Mouse (Mus musculus): ENCODE data around the gene Gm5294.

The Gm5294 gene

DNA sequence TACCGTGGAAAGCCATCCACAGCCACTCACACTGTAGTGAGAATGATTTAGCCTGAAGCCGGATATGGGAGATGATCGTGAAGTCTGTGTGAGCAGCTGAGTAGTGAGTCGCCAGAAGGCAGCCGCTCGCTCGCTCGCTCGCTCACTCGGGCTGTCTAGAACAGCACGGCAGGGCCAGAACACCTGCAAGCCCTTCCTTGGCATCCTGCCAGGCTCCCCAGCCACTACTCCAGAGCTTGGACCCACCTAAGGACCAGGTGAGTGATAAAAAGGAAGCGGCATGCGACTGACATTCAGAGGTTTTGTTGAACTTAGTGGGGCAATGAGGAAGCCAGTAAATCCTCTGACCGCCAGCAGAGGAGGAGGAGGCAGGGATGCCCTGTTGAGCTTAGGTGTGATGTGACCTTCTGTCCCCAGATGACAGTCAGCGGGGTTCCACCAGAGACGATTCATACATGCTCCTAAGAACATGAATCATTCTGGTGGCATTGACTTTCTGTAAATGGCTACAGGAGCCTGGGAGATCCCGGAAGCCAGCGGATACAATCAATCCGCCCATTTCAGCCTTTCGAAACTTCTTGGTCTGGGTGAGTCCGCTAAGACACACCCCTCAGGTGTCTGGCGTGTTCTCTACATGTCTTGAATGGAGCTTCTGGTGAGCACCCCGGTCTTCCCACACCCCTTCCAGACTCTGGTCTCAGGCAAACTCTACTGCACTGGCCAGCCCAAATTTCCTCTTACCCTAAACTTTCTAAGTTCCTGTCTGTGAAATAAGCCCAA is 30.0 kb downstream of the Gm5294 start:
- DNase-seq, result no peak

DNA sequence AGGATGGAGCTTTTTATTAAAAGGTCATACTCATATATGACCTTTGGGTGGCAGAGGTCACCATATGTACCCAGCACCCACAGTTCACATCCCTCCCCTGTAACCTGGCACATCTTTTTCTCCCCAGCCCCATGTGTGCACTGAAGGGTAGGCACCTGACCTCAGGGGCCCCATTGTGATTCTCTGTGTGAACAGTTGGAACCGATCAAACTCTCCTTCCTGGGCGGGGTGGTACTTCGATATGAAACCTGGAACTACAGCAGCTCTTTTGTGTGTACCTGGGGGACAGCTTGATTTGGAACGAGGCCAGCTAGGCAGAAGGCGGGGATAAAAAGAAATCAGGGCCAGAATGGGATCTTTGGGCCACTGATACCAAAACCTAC is 30.6 kb downstream of the Gm5294 start:
- no peak for DNase-seq

DNA sequence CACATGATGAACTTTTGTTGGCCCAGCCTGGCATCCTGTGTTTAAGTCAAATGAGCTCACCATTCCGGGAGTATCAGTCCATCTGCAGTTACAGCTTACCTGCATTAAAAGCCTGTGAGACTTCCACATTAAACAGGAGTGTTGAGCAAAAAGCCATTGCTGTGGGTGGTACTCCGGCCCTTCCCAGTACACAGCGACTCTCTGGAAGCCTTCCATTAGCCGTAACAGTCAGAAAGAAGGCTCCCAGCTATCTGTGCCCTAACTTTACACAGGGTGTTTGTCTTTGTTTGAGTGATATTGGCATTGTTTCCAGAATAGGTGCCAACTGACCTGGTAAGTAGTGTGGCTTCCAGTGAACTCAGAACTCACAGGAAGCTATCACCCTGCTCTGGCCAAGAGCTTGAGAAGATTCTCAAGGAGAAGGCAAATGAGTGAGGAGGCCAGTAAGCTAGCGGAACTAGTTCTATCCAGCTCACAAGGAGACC is 31.5 kb downstream of the Gm5294 start:
- DNase-seq, result no peak

DNA sequence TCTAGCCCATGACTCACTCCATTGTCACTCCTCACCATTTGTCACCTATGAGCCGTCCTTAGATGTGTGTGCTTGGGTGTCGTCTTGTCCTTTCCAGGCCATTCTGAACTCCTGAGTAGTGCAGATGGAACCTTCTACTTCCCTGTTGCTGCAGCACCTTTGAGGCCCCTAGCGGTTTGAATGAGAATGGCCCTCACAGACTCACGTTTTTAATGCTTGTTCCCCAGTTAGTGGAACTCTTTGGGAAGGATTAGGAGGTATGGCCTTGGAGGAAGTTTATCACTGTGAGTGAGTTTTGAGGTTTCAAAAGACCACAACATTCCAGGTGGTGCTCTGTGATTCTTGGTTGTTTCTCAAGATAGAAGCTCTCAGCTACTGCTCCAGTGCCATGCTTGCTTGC is 32.3 kb downstream of the Gm5294 start:
- DNase-seq, result no peak

DNA sequence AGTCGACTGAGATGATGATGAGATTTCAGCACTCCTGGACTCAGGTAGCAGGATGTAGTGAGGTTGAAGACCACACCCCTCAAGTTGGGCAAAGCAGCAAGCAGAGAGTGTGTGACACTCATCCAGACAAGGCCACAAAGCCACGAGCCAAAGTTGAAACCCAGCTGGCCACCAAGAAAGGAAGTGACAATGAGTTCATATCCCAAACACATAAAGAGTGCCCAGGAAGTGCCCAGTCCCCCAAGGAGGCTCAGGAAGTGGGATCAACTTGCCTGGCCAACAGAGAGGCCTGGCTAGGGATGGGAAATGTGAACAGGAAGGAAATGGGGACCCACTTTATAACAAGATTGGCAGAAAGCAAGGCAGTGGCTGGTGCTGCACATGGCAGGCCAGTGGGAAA is 33.5 kb downstream of the Gm5294 start:
- no peak for DNase-seq

DNA sequence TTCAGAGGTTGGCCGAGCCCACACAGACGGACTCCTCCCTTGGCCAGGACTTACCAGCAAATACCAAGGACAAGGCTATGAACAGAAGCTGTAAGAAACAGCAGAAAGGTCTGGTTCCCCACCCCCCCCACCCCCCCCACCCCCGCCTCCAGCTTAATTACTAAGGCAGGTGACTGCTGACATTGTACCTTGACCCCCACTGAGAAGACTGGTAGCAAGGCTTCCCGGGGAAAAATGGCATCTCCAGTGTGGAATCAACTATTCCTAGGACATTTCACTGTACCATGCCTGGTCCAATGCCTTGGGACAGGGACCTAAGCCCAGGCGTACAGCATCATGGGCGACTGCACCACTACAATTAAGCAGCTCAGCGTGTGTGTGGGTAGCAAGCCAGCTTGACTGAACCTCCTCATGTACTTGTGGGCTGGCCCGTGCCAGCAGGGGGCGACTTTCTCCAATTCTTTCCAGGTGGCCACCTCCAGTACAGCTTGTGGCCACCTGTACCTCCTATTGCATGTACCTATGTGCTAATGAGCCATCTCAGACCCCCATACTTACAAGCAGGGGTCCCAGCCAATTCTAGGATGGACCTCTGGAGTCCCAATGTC is 37.2 kb downstream of the Gm5294 start:
- DNase-seq, result peak in 1 of 2 experiments; percentile 45

DNA sequence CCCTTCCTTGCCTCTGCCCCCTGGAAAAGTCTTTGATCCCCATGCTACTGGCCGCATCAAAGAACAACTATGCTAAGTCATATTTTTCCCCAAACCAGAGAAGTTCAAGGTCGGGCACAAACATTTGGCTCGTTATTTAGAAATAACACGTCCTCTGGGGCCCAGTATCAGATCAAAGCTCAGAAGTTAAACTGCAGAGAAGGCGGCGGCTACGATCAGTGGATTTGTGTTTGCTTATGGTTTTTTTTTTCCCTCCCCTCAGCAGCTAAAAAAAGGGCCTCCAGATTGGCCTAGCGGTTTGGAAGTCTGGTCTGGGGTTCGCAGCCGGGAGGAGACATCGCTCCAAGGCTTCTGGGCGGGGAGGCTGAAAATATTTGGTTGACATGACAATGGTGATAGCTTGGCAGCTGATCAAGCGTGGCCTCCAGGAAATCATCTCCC is 38.0 kb downstream of the Gm5294 start:
- no peak for DNase-seq

DNA sequence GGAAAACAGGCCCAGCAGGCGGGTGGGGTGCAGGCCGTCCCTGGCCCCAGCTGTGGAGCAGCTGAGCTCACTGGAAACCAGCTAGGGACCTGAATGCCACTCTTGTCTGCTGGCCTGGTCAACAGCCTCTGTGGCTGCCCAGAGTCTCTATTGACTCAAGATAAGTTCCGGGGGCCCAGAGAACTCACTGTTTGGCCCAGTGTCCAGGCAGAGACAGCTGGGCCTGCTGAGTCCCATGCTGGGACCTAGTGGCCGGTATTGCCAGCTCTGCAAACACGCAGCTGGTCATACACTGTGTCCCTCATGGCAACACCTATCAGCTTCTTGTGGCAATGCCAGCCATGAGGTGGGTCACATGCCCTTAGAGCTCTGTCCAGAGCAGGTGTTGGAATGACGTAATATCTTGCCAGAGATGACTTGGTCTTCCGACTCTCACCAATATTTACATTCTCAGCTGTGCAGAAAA is 43.8 kb downstream of the Gm5294 start:
- DNase-seq, result no peak

DNA sequence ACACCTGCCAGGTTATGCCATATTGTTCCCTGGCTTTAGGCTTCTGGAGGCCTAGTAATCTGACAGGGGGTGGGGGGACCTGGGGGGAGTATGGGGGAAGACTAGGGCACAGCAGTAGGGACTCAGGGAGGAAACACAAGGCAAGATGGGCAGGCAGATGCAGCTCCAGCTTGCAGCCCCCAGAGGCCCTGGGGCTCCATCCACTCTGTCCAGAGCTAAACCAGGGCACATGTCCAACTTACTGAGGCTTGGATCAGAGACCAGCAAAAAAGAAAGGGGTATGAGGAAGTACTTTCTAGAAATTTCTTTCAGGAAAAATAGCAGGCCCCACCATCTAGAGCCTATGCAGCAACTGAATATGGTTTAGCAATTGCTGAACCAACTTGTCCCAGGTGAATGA is 44.3 kb downstream of the Gm5294 start:
- DNase-seq, result no peak

DNA sequence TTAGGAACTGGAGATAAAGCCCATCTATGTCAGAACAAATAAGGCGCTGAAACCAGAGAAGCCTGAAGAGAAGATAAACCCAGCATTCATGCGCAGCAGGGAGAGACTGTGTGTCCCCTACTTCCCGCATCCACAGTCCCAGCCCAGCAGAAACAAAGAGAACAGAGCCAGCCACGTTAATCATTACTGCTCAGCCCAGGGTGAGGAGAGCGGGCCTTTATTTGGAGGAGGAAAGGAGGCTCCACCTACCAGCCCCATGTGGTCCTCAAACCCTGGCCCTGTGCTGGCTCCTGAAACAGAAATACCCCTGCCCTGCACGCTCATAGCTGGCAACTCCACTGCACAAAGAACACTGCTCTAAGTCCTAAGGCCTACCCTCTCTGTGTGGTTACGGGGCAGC is 45.0 kb downstream of the Gm5294 start:
- no peak for DNase-seq

DNA sequence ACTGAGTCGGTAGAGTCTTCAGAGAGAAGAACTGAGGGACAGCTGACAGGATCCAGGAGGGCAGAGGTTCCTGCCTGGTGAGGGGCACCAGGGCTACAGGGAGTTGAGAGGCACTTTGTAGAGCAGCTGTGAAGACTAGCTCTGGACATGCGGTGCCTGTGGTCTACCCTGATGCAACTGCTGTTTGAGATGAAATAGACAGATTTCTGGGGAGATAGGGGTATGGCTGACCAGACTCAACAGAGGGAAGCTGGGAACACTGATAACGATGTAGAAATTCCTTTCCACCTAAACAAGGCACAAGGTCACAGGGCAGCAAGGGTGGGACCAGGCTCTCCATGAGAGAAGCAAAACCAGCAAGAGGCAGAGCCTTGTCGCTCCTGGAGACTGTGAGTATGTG is 45.8 kb downstream of the Gm5294 start:
- DNase-seq, result no peak

All from spleen, adult 18-20 months (tissue).